Mouse (Mus musculus) limb, embryonic 15.5 days (tissue): ENCODE measurements around the gene Poc1b. TPM values are rescaled to one million over a fixed set of nuclear protein-coding genes. Genes with fewer than 3 reads are reported as not detected.

Experiments used
- ATAC-seq: fragments of 200-750 bp; cut with Nextera tagmentation; 2 replicates; pipeline ENCODE4 v1.8.0; 2017; ENCODE audit warnings: low read depth, moderate TSS enrichment; ENCODE audit not compliant: insufficient number of reproducible peaks, low FRiP score, low TSS enrichment
- H3K27ac ChIP-seq: fragments of 300-500 bp; sonication (generic); 2 replicates; pipeline ENCODE4 v1.5.1; 2015; ENCODE audit warnings: moderate library complexity, mild to moderate bottlenecking, inconsistent platforms
- H3K27me3 ChIP-seq: fragments of 300-500 bp; sonication (generic); 2 replicates; pipeline ENCODE4 v1.6.1; 2015; ENCODE audit warnings: inconsistent platforms
- H3K36me3 ChIP-seq: fragments of 300-500 bp; sonication (generic); 2 replicates; pipeline ENCODE4 v1.6.1; 2015; ENCODE audit warnings: inconsistent platforms
- H3K4me1 ChIP-seq: fragments of 300-500 bp; sonication (generic); 2 replicates; pipeline ENCODE4 v1.6.1; 2015; ENCODE audit warnings: inconsistent platforms
- H3K4me2 ChIP-seq: fragments of 300-500 bp; sonication (generic); 2 replicates; pipeline ENCODE4 v1.6.1; 2015; ENCODE audit warnings: mild to moderate bottlenecking, inconsistent platforms
- H3K4me3 ChIP-seq: fragments of 300-500 bp; sonication (generic); 2 replicates; pipeline ENCODE4 v1.5.1; 2015; ENCODE audit warnings: mild to moderate bottlenecking, inconsistent platforms
- H3K9ac ChIP-seq: fragments of 300-500 bp; sonication (generic); 2 replicates; pipeline ENCODE4 v1.6.1; 2015; ENCODE audit warnings: inconsistent platforms
- H3K9me3 ChIP-seq: fragments of 300-500 bp; sonication (generic); 2 replicates; pipeline ENCODE4 v1.6.1; 2016; ENCODE audit warnings: inconsistent platforms
- WGBS: fragments of 180-500 bp; shearing (Covaris S2); methylation state at CpG from one replicate; pipeline ENCODE4 v1.1.7; 2015; 5-methylcytosine and 5-hydroxymethylcytosine counted together
- polyA plus RNA-seq: library from polyadenylated mRNA; unstranded; fragments of >200 nt; fragmentation: Nextera tagmentation; extraction: Ambion mirVana; gene quantifications from 2 replicates; pipeline ENCODE4 v1.2.1, GENCODE M21; 2015

Gene Poc1b
- polyA plus RNA-seq, 1 experiment from 2014 or later = 15.6 TPM

DNA sequence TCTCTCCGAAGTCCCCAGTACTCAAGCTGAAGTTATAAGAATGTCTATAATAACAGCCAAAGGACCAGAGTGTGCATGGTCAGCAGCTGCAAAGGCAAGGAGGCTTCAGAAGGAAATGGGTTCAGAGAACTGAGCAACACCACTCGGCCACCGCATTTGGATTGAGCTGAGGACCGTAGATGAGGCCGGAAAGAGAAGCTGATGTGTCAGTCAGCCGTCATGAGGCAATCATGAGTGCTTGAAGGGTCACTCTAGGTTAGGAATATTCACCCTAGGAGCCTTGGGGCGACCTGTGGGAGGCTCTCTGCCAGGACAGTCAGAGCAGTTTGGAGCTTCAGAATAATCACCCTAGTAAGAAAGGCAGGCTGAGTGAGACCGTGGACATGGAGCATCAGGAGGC is 74.7 kb downstream of the Poc1b start:
- Histone ChIP-seq H3K27me3 (no peaks in the 10 kb centered on the region), H3K9ac (no peak overlapping the region), H3K27ac (no peak overlapping the region), H3K4me1 (no peaks in the 10 kb centered on the region), H3K36me3 (no peaks in the 10 kb centered on the region), H3K4me3 (no peak overlapping the region), H3K4me2 (no peak overlapping the region), H3K9me3 (no peaks in the 10 kb centered on the region)
- 90% methylated on average over 8 of the region's 8 CpGs for WGBS
- no peak for ATAC-seq

DNA sequence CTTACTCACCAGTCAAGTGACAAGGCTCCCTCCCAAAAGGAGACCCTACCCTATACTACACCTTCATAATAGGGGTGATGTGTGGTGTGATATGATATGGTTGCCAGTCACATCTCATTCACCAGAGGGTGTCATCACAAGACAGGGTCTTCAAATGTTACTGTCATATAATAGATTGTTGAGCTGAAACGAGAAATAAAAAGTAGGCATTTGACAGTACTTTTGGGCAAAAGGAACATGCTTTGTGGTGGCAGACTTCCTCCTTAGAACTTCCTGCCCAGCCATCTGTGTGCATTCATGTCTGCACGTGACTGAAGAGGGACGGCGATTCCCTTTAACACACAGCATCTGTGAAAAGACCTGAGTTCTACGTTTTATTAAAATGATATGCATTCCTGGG is 75.3 kb downstream of the Poc1b start:
- H3K27me3 ChIP-seq = no peaks in the 10 kb centered on the region
- 59% methylated on average over 5 of the region's 5 CpGs for WGBS
- no peak overlapping the region for H3K27ac ChIP-seq
- no peak overlapping the region for H3K4me2 ChIP-seq
- H3K9ac ChIP-seq = no peak overlapping the region
- no peaks in the 10 kb centered on the region for H3K4me1 ChIP-seq
- no peak for ATAC-seq
- no peak overlapping the region for H3K4me3 ChIP-seq
- H3K9me3 ChIP-seq = no peaks in the 10 kb centered on the region
- no peaks in the 10 kb centered on the region for H3K36me3 ChIP-seq

DNA sequence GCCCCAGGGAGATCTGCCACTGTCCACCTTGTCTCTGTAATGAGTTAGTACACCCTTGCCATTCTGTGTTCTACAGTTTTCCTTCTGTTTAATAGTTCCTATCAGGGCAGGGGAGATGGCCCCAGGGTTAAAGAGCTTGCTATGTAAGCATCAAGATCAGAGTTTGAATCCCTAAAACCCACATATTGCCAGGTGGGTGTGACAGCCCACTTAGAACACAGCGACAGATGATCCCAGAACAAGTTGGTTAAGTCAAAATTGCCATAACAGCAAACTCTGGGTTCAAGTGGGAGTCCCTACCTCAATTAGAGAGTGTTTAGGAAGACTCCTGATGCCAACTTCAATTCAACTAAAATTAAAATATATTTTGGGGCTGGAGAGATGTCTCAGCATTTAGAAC is 81.3 kb downstream of the Poc1b start:
- no peaks in the 10 kb centered on the region for H3K9me3 ChIP-seq
- H3K4me1 ChIP-seq = no peaks in the 10 kb centered on the region
- 95% methylated on average over 1 of the region's 1 CpGs for WGBS
- no peak overlapping the region for H3K4me2 ChIP-seq
- no peak overlapping the region for H3K9ac ChIP-seq
- H3K27ac ChIP-seq = no peak overlapping the region
- no peaks in the 10 kb centered on the region for H3K27me3 ChIP-seq
- no peak for ATAC-seq
- no peaks in the 10 kb centered on the region for H3K36me3 ChIP-seq
- H3K4me3 ChIP-seq = no peak overlapping the region

DNA sequence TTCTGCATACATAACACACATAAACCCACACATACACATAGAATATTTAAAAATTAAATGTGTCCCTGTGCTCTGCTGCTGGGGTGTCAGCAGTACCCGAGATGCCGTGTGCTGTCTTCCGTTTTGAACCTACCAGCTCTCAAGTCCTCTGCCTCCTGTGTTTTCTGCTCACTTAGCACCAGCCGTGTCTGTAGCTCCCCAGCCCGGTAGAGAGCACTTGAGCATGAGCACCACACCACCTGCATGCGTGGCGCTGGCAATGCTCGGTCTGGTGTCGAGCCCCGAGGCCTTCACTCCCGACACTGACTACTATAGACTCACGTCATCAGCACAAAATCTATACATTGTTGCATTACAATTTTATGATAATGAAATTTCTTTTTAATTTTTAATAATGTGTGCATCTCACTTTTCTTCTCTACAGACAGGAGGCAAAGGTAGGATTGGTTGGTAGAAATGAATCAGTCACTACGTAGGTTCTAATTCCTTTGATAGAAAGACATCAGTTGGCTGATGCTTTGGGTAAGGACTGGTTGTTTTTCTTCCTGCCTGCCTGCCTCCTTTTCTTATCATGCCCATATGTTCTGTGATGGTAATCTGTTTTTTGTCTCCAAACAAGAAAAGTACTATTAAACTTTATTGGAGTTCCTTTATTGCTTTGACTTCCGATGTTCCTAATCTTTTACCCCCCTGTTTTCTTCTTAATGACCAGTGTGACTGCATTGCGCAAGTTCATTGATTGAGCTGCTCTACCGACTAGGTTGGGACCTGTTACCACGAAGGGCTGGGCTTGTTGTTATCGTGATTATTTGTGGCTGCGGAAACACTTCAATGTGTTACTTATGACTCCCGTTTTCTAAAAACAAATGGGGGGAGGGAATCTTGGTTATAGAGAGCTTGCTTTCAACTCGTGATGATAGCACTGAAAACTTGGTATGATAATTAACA is 82.1 kb downstream of the Poc1b start:
- Histone ChIP-seq H3K36me3 (no peaks in the 10 kb centered on the region), H3K9ac (no peak overlapping the region), H3K4me3 (no peak overlapping the region), H3K27me3 (no peaks in the 10 kb centered on the region), H3K27ac (no peak overlapping the region), H3K9me3 (no peaks in the 10 kb centered on the region), H3K4me2 (no peak overlapping the region), H3K4me1 (peaks cover 4% of the 10 kb centered on the region; the same call in 1 of the 2 replicates)
- ATAC-seq = no peak
- 58% methylated on average over 21 of the region's 21 CpGs for WGBS

DNA sequence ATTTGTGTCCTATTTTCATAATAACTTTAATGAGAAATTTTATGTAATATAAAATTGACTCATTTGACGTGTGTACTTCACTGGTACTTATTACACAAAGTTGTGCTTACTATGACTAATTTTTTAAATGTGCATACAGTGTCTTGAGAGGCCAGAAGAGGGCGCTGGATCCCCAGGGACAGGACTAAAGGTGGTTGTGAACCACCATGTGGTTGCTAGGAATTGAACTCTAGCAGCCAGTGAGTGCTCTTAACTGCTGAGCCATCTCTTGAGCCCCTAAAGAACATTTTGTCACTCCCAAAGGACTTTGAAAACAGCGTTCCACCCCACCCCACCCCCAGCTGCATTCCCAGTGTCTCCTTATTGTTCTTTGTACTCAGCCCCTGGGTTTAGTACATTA is 84.0 kb downstream of the Poc1b start:
- no peaks in the 10 kb centered on the region for H3K9me3 ChIP-seq
- H3K4me2 ChIP-seq = no peak overlapping the region
- no peak overlapping the region for H3K9ac ChIP-seq
- H3K27ac ChIP-seq = no peak overlapping the region
- no peak for ATAC-seq
- no peaks in the 10 kb centered on the region for H3K36me3 ChIP-seq
- H3K4me3 ChIP-seq = no peak overlapping the region
- 45% methylated on average over 3 of the region's 3 CpGs for WGBS
- H3K4me1 ChIP-seq = peaks cover 4% of the 10 kb centered on the region; the same call in 1 of the 2 replicates
- no peaks in the 10 kb centered on the region for H3K27me3 ChIP-seq

DNA sequence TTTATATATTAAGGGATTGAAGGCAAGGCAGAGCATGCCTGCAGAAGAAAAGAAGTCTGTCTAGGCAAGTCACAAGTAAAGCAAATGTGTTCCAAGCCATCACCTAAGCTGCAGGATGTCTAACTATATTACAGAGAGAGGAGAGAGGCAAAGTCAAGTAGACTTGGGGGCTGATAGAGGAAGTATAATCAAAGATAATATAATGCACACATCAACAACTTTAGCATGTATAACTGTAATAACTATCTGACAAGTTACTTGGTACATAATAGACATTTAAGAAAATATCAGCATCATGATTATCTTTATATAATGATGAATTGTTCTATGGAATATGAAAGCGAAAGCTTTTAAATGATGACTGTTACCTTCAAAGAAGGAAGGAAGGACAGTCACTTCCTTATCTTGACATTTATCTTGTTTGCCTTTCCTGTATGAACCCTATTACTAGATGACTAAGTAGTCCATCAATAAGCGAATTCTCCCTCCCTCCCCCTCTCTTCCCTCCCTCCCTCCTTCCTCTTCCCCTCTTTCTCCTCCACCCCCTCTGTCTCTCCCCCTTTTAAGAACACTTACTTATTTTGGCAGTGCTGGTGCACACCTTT is 87.7 kb downstream of the Poc1b start:
- H3K4me3 ChIP-seq = no peak overlapping the region
- 75% methylated on average over 2 of the region's 2 CpGs for WGBS
- H3K36me3 ChIP-seq = peaks cover 3% of the 10 kb centered on the region; the same call in 1 of the 2 replicates
- no peak overlapping the region for H3K9ac ChIP-seq
- H3K27me3 ChIP-seq = no peaks in the 10 kb centered on the region
- H3K9me3 ChIP-seq = no peaks in the 10 kb centered on the region
- H3K4me1 ChIP-seq = peaks cover 4% of the 10 kb centered on the region; the same call in 1 of the 2 replicates
- no peak overlapping the region for H3K27ac ChIP-seq
- no peak overlapping the region for H3K4me2 ChIP-seq
- ATAC-seq = no peak

DNA sequence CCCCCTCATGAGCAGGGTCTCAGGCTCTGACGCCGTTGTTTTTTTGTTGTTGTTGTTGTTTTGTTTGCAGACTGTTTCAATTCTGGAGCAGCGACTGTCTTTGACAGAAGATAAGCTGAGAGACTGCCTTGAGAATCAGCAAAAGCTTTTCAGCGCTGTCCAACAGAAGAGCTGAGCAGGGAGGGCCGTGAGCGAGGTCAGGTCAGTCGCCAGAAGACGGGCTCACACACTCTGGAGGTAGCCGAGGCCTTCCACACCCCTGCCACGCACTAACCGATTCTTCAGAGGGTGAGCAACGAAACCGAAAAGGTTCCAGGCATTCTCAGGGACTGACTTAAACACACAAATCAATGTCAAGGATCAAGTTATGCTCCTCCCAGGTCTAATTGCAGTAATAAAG is 89.7 kb downstream of the Poc1b start:
- no peak overlapping the region for H3K4me3 ChIP-seq
- no peak for ATAC-seq
- no peak overlapping the region for H3K27ac ChIP-seq
- H3K9me3 ChIP-seq = no peaks in the 10 kb centered on the region
- WGBS = 70% methylated on average over 13 of the region's 13 CpGs
- H3K9ac ChIP-seq = no peak overlapping the region
- no peak overlapping the region for H3K4me2 ChIP-seq
- no peaks in the 10 kb centered on the region for H3K27me3 ChIP-seq
- H3K4me1 ChIP-seq = peaks cover 4% of the 10 kb centered on the region; the same call in 1 of the 2 replicates
- H3K36me3 ChIP-seq = peaks cover 3% of the 10 kb centered on the region; the same call in 1 of the 2 replicates

DNA sequence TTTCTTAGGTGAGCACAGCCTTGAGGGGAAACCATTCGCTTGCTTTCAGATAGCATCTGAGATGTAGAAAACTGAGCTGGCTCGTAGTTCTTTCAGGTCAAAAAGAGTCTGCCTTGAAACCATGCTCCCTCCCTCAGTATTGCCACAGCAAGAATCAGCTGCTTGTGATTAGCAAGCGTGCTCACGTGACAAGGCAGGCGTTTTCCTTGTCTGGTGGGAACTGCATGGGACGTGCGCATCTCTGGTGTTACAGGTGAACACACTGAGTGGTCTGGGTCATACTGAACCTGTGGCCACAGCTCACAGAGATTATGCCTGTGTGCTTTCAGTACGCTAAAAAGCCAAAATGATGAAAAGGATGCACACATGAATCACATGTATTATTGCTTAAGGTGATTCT is 90.3 kb downstream of the Poc1b start:
- ATAC-seq = no peak
- H3K4me1 ChIP-seq = peaks cover 7% of the 10 kb centered on the region; the same call in 1 of the 2 replicates
- WGBS = 40% methylated on average over 8 of the region's 8 CpGs
- H3K36me3 ChIP-seq = peaks cover 3% of the 10 kb centered on the region; the same call in 1 of the 2 replicates
- H3K9ac ChIP-seq = no peak overlapping the region
- no peak overlapping the region for H3K4me3 ChIP-seq
- no peaks in the 10 kb centered on the region for H3K27me3 ChIP-seq
- no peak overlapping the region for H3K27ac ChIP-seq
- H3K9me3 ChIP-seq = no peaks in the 10 kb centered on the region
- no peak overlapping the region for H3K4me2 ChIP-seq

DNA sequence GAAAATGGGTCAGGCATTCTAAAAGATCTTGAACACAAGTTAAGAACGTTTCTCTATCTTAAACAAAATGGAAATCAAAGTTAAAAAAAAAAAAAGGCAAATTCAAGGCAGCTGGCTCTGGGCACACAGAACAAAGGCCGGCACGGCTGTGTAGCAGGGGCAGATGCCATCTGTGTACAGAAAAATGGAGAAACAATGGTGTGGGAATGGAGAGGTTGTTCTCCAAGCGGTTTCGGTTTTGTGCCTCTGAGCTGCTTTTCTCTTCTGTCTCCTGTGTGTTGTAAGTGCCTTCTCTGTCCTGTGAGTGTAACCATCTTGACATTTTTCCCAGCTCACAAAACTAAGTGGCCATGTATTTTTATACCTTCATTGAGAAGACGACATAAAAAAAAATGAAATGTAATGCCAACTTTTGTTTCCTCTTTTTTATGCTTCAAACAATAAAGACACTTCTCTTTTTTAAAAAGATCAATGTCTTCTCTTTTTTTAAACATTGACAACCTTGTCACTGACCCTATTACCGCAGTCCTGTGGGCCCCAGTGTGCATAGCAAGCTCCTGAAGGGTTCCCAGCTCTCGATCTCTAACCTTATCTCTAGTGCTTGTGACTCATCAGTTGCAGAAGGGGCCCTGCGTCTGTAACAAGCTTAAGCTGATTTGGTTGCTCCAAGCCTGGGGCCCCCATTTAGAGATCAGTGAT is 90.9 kb downstream of the Poc1b start:
- ATAC-seq = no peak
- no peak overlapping the region for H3K9ac ChIP-seq
- H3K27me3 ChIP-seq = no peaks in the 10 kb centered on the region
- peaks cover 3% of the 10 kb centered on the region; the same call in 1 of the 2 replicates for H3K36me3 ChIP-seq
- no peak overlapping the region for H3K4me2 ChIP-seq
- 72% methylated on average over 9 of the region's 9 CpGs for WGBS
- H3K27ac ChIP-seq = no peak overlapping the region
- H3K9me3 ChIP-seq = no peaks in the 10 kb centered on the region
- H3K4me3 ChIP-seq = no peak overlapping the region
- H3K4me1 ChIP-seq = peaks cover 11% of the 10 kb centered on the region; the same call in 1 of the 2 replicates

DNA sequence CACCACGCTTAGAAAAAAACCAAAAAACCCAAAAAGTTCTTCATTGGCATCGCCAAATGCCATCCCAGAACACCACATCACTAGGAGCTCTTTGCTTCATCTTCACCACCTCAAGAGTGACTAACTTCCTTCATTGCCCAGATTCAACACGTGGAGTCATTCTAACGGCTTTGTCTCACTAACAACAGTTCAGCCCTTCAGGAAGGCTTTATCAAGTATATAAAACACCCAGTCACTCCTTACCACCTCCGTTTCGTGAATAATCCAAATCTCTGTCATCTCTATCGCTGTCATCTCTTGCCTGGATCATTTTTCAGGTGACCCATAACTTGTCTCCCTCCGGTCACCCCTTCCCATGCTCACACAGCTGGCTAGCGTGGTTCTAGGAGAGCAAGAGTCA is 92.1 kb downstream of the Poc1b start:
- peaks cover 13% of the 10 kb centered on the region; the same call in 1 of the 2 replicates for H3K4me1 ChIP-seq
- 91% methylated on average over 9 of the region's 9 CpGs for WGBS
- H3K27me3 ChIP-seq = no peaks in the 10 kb centered on the region
- H3K4me3 ChIP-seq = no peak overlapping the region
- peaks cover 3% of the 10 kb centered on the region; the same call in 1 of the 2 replicates for H3K36me3 ChIP-seq
- no peaks in the 10 kb centered on the region for H3K9me3 ChIP-seq
- no peak overlapping the region for H3K4me2 ChIP-seq
- no peak overlapping the region for H3K9ac ChIP-seq
- no peak overlapping the region for H3K27ac ChIP-seq
- ATAC-seq = no peak

DNA sequence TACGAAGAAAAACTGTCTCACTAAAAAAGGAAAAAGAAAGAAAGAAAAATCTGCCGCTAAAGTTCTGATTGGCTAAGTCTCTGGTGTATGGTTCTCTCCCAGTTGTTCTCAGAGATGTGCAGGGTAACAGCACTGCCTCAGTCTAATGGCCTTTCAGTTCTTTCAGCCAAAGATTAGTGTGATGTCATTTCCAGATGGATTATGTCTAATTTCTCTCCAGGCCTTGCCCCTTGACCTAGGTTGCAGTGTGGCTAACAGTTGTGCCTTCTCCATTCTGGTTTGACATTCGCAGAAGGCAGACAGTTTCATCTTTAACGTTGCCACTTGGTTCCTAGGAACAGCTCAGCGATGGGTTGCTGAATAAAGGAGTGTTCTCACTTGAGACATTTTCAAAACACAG is 94.1 kb downstream of the Poc1b start:
- no peak overlapping the region for H3K4me2 ChIP-seq
- no peaks in the 10 kb centered on the region for H3K9me3 ChIP-seq
- H3K27me3 ChIP-seq = no peaks in the 10 kb centered on the region
- WGBS = 70% methylated on average over 5 of the region's 5 CpGs
- no peak for ATAC-seq
- H3K27ac ChIP-seq = no peak overlapping the region
- H3K4me1 ChIP-seq = peaks cover 15% of the 10 kb centered on the region; the same call in 1 of the 2 replicates
- no peak overlapping the region for H3K4me3 ChIP-seq
- no peak overlapping the region for H3K9ac ChIP-seq
- H3K36me3 ChIP-seq = peaks cover 3% of the 10 kb centered on the region; the same call in 1 of the 2 replicates
